Mouse (Mus musculus): Measurements from ENCODE around the gene Kcnj3. TPM values are rescaled to one million over a fixed set of nuclear protein-coding genes. Genes with fewer than 3 reads are reported as not detected.

Kcnj3 gene
- polyA plus RNA-seq, 1 experiment = not detected

DNA sequence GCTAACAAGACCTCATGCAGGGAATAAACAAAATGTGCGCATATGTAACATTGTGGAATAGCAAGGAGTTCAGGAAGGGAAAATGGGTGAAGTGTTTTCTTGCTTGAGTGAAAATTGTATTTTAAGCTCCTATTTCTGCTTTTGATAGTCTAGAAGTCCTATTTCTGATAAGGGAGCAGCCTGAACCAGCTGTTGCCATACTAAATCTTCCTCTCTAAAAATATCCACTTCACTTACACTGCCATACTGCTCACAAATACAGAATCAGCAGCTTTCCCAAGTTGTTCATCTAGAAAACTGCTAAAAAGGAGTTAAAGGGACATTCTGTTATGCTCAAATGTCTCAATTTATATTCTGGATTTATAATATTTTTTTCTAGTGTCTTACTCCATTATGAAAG is 69.9 kb downstream of the Kcnj3 start:
- DNase-seq (ENCODE audit: low spot score) = no peak

DNA sequence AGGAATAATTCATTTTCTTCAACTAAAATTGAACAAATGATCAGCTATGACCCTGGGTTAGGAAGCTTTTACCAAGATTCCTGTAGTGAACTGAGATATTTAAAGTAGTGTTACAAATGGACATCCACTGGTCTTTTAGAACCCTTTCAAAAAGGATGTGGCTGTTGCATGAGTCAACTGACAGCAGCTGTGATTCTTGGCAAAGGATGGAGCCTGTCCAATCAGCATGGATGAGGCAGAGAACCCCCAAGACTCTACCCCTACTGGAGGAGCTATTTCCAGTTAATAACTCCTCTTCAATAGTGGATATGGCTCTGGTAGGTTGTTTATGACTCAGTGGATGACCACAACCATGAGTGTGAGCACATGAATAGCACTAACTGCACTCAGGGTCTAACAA is 81.5 kb downstream of the Kcnj3 start:
- no peak for DNase-seq (ENCODE audit: low spot score)

DNA sequence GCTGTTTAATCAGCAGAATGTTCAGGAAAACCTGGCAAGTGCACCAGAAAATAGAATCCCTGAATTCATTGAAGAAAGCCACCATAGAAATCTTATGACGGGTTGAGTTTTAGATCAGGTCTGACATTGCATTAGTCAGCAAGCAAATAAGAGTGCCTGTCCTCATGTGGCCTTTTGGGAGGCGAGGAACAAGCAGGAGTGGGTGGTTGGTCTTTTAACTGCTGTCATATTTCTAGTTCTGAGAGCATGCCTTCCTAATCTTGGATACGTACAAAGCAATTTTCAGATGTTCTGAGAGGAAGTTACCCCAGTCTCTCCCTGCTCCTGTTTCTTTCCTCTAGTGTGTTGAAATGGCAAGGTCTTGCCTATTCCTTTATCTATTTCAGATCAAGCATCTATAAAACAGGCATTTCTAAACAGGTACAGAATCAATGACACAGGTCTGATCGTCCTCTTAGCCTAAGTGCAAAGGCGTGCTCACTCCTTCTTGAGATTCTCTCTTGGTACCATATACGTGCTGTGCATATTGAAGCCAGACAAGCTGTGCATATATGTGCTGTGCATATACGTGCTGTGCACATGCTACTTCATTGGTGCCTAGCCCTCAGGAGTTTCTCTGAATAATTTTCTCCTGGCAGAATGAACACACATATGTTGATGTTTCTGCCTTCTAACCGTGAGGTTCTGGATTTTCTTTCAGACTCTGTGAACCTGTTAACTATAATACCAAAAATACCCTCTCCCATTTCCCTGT is 97.1 kb downstream of the Kcnj3 start:
- no peak for DNase-seq (ENCODE audit: low spot score)

GRCm38 (mm10) chr2:55534946-55535345 is 99.2 kb downstream of the Kcnj3 start:
- DNase-seq (ENCODE audit: low spot score) = no peak

GRCm38 (mm10) chr2:55535482-55535881 is 99.7 kb downstream of the Kcnj3 start:
- no peak for DNase-seq (ENCODE audit: low spot score)

DNA sequence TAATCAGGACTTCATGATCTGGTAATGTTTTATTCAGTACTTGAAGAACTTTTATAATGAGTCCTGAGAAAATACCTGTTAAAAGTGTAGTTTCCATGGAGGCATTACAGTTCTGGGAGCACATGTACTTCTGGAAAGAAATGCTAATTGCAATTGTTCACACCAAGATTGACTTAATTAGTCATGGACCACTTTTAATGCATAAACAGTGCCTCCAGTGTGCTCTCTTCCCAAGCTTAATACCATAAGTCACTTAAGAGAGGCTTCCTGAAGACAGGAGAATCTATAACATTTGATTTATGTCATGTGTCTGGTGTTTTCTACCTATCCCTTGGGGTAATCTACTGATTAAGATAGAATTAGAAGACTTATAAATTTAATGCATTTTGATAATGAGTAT is 111.8 kb downstream of the Kcnj3 start:
- DNase-seq (ENCODE audit: low spot score) = no peak

DNA sequence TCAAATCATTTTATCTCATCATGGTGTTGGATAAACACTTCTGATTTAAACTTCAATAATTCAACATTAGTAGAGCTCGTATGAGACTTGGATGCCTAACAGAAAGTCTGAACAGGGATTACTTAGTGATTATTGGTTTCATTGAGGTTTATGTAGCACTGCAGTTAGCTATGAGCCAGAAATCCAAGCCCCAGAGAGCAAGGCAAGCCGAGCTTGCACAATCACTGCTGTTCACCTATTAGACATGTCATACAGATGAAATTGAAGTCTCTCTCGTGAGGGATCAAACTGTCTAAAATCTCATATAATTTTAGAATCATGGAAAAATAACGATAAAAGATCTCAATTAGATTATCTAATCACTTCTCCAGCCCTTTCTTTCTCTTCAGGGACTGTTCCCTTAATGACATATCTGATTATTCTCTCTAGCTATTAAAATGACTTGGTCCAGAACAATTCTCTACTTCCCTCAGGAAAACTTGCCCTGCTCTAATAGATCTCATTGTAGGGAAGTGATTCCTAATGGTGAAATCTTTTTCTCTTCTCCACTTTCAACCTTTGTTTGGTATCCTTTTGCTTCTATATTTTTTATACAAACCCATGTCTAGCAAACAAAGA is 122.7 kb downstream of the Kcnj3 start:
- no peak for DNase-seq (ENCODE audit: low spot score)

GRCm38 (mm10) chr2:55569291-55569690 is 133.5 kb downstream of the Kcnj3 start:
- DNase-seq (ENCODE audit: low spot score) = no peak

GRCm38 (mm10) chr2:55571425-55571824 is 135.7 kb downstream of the Kcnj3 start:
- no peak for DNase-seq (ENCODE audit: low spot score)

GRCm38 (mm10) chr2:55580286-55580685 is 144.5 kb downstream of the Kcnj3 start:
- no peak for DNase-seq (ENCODE audit: low spot score)

- no peak for DNase-seq (ENCODE audit: low spot score)
Measured at GRCm38 (mm10) chr2:55591226-55591988, 155.6 kb downstream of the Kcnj3 start.

Data from urinary bladder, adult 2 months (tissue).